Mouse (Mus musculus) gastrocnemius, postnatal 14 days (tissue): ENCODE data around the gene Zfp296. TPM values are rescaled to one million over a fixed set of nuclear protein-coding genes. Genes with fewer than 3 reads are reported as not detected.
"Not testable (repeated sequence)": the region's sequence is repeated elsewhere in the genome, so short reads cannot be mapped to it uniquely, and the experiment has no call there.

ENCODE experiments used
- DNase-seq: peaks from one replicate; pipeline ENCODE4 v3.0.0; 2021; ENCODE audit warnings: mixed read lengths
- intact Hi-C: fragments of 180-260 bp; cut with DNase I; formaldehyde crosslinking; loops from one replicate; pipeline ENCODE4 v1.15.1; 2025; ENCODE audit warnings: low total_unique reads
- total RNA-seq, 2 experiments: library from RNA; stranded (reverse); gene quantifications; 2 replicates each; pipeline ENCODE4 v1.2.3; 2021

Zfp296 gene
- total RNA-seq, 2 experiments from 2014 or later: 0.27 TPM; not detected in 1

GRCm38 (mm10) chr7:19600562-19600961, 23.5 kb downstream of the Zfp296 start:
- intact Hi-C loops: no loop called here
- DNase-seq: no peak

DNA sequence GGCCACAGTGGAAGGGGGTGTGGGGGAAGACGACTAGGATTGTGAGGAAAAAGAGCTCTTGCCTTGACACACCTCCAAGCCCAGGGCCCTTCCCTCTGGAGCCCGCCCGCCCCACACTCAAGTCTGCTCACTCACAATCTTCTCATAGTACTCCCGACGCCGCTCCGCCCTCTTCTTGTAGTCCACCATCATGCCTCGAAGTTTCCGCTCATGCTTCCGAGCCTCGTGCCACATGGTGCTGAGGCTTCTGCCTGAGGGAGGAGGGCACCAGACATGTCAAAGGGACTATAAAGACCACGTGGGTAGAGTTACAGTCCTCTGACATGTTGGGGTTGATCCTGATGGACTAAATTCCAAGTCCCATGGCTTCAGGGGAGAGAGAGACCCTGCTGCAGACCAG, 26.0 kb downstream of the Zfp296 start:
- intact Hi-C loops: no loop called here
- no peak for DNase-seq

DNA sequence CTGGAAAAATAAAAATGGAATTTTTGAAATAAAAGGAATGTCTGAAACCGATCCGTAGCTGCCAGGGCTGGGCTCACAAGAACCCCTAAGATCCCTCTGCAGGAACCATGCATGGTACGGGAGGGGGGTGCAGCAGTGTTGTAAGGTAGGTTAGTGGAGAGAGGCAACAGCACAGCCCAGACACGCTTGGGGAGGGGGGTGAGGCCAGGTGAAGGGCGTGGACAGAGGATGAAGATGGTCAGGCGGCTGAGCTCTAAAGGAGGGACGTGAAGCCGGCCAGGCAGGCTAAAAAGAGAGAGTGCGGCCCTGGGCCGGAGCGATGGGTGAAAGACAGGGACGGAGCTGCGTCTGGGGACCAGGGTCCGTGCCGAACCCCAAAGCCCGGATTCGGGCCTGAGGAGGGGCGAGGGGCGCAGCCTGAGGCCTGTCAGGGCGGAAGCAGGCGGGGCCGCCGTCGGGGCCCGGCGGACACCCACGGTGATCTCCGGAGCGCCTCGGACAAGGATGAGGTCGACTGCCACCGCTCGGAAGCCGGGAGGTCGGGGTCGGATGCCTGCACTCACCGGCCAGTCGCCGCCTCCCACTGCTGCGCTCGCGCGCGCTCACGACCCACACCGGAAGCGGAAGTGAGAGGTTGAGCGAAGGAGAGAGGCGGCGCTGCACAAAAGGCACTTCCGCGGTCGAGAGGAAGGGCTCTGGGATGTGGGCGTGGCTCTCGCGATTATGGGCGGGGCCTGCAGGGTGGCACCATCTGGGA, 26.9 kb downstream of the Zfp296 start, which contains the start of gene Clasrp:
Gene Clasrp, minus strand, starts transcription at position 638 of the 757 bp plus-strand sequence.
- intact Hi-C loops: no loop called here
- DNase-seq: peak; percentile 97

DNA sequence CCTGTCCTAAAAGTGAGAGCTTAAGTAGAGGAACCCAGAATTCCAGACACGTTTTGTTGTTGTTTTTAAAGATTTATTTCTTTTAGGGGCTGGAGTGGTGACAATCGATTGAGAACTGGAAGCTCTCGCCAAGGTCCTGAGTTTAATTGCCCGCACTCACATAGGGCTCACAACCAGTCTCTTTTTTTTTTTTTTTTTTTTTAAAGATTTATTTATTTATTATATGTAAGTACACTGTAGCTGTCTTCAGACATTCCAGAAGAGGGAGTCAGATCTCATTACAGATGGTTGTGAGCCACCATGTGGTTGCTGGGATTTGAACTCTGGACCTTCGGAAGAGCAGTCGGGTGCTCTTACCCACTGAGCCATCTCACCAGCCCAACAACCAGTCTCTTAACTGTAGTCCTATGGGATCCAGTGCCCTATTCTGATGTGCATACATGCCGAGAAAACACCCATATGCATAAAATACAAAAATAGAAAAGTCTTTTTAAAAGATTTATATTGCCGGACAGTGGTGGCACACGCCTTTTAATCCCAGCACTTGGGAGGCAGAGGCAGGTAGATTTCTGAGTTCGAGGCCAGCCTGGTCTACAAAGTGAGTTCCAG, 27.6 kb downstream of the Zfp296 start:
- DNase-seq, intact Hi-C loops: not testable (repeated sequence)

DNA sequence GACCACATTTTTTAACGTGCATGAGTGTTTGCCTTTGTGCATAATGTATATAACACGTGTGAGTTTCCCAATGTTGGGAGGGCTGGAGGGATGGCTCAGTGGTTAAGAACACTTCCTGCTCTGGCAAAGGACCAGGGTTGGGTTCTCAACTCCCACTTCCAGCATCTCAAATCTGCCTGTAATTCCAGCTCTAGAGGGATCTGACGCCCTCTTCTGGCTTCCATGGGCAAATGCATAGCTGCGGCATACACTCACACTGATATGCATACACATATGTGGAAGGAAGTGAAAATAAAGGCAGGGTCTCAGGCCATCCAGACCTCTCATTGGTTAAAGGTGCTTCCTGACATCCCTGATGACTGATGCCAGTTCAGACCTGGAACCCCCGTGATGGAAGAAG, 30.2 kb downstream of the Zfp296 start:
- intact Hi-C loops: no loop called here
- DNase-seq: no peak

- no peak for DNase-seq
- intact Hi-C loops: loop anchor here (5.0 kb wide), 1 partner anchor 97 kb away; no protein-coding TSS in a partner anchor
These were observed 32.7 kb downstream of the Zfp296 start for GRCm38 (mm10) chr7:19609641-19610332.

GRCm38 (mm10) chr7:19610969-19611368, 33.9 kb downstream of the Zfp296 start:
- intact Hi-C loops: loop anchor here (5.0 kb wide), 1 partner anchor 99 kb away; no protein-coding TSS in a partner anchor
- no peak for DNase-seq

DNA sequence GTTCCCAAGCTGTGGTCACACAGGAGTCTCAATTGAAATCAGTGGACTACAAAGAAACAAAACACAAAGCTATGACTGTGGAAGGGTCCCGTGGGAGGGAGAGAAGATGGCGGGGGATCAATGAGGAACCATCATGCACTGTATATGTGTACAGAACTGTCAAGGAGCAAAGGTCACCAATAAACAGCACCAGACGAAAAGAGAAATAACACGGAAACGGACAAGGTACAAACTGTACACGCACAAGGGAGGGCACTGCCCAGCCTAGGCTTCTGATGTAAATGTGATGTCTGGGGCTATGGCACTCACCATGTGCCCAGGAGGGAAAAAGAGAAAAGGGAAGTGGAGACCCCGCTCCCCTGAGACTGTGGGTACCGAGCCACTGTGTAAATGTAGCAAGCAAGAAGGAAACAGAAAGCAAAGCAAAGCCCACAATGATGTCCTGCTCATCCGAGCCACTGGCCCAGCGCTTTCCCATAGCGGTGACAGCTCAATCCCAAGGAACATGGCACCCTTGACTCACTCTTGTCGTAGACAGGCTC, 38.0 kb downstream of the Zfp296 start:
- intact Hi-C loops: loop anchor here (5.0 kb wide), 1 partner anchor 33 kb away; no protein-coding TSS in a partner anchor
- DNase-seq: no peak

DNA sequence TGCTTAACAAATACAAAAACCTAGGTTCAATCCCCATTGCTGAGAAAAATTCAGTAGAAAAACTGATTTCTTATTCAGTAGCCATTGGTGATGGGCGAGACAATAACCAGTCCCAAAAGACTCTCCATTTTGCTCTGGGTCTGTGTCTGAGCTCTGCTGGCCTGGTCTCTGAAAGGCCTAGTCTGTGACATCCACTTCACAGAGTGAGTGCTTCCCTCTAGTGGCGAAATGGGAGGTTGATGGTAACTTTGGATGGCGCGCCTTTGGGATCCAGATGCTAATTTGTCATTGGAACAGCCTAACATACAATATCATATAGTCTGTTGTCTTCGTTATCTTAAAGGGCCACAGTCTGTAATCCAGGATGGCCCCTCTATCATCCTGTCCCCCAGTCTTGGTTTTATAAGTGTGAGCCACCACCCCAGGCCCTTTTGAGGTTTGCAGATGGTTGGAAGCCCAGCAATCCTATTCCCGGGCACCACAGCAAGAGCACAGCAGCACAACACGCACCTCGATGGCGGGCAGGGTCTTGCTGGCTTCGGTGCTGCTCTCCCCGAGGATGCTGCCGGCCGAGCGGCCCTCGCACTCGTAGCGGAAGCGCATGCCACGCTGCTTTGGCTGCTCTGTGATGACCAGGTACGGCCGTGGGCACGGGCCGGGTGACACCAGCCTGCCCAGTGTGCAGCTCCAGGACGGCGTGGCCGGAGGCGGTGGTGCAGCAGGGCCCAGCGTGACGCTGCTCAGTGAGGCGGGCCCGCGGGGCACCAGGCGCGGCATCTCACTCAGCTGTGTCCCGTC, 42.1 kb downstream of the Zfp296 start:
- intact Hi-C loops: loop anchor here (5.0 kb wide), 1 partner anchor 37 kb away; no protein-coding TSS in a partner anchor
- peak; percentile 61 for DNase-seq

- intact Hi-C loops: no loop called here
- no peak for DNase-seq
These were observed 43.7 kb downstream of the Zfp296 start for GRCm38 (mm10) chr7:19620811-19621210.

DNA sequence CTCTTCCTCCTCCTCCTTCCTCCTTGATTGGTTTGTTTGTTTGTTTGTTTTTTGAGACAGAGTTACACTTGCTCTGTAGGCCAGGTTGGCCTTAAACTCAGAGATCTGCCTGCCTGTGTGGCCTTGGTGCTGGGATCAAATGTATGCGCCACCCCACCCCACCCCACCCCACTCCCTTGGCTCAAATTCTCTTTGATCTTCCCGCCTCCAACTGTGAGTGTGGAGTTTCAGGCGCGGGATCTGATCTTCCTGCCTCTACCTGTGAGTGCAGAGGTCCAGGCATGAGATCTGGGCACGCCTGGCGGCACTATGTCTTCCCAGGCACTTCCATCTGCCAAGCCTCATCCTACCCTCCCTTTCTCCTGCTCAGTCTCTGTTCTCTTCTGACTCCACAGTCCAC, 45.2 kb downstream of the Zfp296 start:
- no peak for DNase-seq
- intact Hi-C loops: no loop called here

DNA sequence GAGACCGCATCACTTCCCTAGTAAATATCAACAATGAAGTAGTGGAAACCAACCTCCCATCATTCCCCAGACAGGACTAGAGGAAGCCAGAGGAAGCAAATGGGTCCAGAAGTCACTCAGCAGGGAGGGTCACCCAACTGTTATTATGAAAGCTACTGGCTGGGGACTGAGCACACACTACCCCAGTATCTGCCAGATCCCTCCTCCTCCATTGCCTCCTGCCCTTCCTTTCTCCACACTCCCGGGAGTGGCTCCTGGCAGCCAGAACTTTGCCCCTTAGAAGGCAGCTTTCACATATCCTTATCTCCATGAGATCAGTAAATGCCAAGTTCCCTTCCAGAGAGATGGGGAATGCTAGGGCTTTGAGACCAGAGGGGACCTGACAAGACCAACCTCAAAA, 46.3 kb downstream of the Zfp296 start:
- intact Hi-C loops: no loop called here
- no peak for DNase-seq

GRCm38 (mm10) chr7:19627721-19628120, 50.6 kb downstream of the Zfp296 start:
- no peak for DNase-seq
- intact Hi-C loops: no loop called here

GRCm38 (mm10) chr7:19628192-19628535, 51.1 kb downstream of the Zfp296 start:
- DNase-seq: no peak

GRCm38 (mm10) chr7:19628536-19629360, 51.7 kb downstream of the Zfp296 start:
- intact Hi-C loops: no loop called here
- DNase-seq: peak; percentile 93

More at GRCm38 (mm10) chr7:19628192-19628535, 51.1 kb downstream of the Zfp296 start:
- intact Hi-C loops: no loop called here

DNA sequence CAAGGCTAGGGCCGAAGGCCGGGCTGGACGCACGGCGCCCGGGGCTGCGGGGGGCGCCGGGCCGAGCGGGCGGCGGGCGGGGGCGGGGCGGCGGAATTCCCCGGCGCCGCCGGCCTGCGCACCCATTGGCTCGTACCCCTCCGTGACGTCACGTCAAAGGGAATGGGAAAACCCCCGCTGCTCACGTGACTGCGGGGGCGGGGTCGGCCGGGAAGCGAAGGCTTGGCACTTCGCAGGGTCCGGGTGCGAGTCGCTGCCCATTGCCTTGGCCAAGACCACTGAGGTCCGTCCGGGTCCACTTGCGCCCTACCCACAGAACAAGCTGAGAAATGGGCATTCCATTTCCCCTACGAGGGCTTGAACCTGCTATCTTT, 52.3 kb downstream of the Zfp296 start, which contains the start of gene Relb:
Gene Relb, minus strand, starts transcription at position 78 of the 374 bp plus-strand sequence.
- intact Hi-C loops: no loop called here
- peak; percentile 94 for DNase-seq
